Mouse (Mus musculus): ENCODE data around the gene Dgke. TPM values are rescaled to one million over a fixed set of nuclear protein-coding genes. Genes with fewer than 3 reads are reported as not detected.

The Dgke gene
- polyA plus RNA-seq, 1 experiment from 2014 or later: 0.69 TPM

DNA sequence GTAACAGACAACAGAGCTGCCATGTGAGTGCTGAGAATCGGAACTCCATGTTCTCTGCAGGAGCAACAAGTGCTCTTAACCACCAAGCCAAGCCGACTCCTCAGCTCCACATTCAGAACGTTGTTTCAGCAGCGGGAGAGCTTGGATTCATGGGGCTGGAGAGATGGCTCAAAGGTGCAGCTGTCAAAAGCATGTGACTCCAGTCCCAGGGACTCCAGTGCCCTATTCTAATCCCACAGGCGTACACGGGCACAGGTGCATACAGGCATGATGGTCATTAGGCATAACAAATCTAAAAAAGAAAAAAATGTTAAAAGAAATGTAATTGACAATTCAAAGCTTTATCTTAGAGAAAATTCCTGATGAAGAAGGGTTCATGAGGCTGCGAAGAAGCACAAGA is 73.5 kb downstream of the Dgke start:
- no peak overlapping the region for H3K4me2 ChIP-seq
- H3K36me3 ChIP-seq: peaks cover 8% of the 10 kb centered on the region; the same call in 1 of the 2 replicates
- WGBS (ENCODE audit: insufficient replicate concordance): 49% methylated on average over 7 of the region's 7 CpGs
- DNase-seq: no peak
- H3K27me3 ChIP-seq: no peaks in the 10 kb centered on the region
- ATAC-seq (ENCODE audit: low read depth): no peak
- H3K4me1 ChIP-seq (replicated peaks): peaks cover 31% of the 10 kb centered on the region
- no peak overlapping the region for H3K4me3 ChIP-seq (replicated peaks)
- H3K9me3 ChIP-seq (replicated peaks): no peaks in the 10 kb centered on the region
- H3K27ac ChIP-seq: no peak overlapping the region
- no peak overlapping the region for H3K9ac ChIP-seq

DNA sequence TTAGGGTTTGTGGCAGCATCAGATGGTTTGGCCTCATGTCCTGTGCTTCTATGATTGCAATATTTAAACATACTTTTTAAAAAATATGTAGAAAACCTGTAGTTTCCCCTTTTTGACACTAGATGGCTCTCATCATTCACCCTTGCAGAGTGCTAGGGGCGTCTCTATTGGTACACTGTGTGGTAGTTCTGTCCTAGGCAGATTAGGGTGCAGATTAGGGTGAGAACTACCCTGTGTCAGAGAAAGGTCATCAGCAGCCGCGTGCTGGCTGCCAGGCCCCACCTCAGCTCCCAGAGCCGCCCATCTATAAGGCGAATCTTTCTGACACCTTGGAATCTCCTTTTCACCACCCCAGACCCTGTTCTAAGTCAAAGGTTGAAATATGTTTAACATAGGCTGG is 77.1 kb downstream of the Dgke start:
- no peak overlapping the region for H3K9ac ChIP-seq
- WGBS (ENCODE audit: insufficient replicate concordance): 29% methylated on average over 5 of the region's 5 CpGs

DNA sequence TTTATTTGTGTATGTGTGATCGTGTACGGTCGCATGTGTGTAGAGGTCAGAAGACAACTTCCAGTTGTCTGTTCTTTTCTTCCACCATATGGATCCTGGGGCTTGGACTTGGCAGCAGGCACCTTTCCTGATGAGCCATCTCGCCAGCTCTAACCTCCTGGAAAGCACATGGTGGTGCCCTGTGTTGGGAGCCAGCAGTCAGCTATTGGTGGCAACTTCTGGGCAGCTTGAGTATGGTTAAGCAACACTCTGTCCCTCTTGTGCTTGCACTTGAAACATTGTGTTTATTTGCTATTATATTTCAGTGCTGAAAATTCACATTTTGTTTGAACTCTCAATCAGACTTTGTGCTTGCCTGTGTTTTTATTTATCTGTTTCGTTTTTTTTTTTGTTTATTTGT is 77.7 kb downstream of the Dgke start:
- DNase-seq (no peak), ATAC-seq (ENCODE audit: low read depth) (no peak)
- peaks cover 27% of the 10 kb centered on the region for H3K36me3 ChIP-seq
- no peak overlapping the region for H3K4me2 ChIP-seq
- no peaks in the 10 kb centered on the region for H3K9me3 ChIP-seq (replicated peaks)
- H3K4me1 ChIP-seq (replicated peaks): peaks cover 6% of the 10 kb centered on the region; the same call in 1 of the 2 replicates
- no peak overlapping the region for H3K9ac ChIP-seq
- no peaks in the 10 kb centered on the region for H3K27me3 ChIP-seq
- no peak overlapping the region for H3K4me3 ChIP-seq (replicated peaks)
- no peak overlapping the region for H3K27ac ChIP-seq
- WGBS (ENCODE audit: insufficient replicate concordance): 66% methylated on average over 5 of the region's 5 CpGs

More for the DNA sequence above, 77.1 kb downstream of the Dgke start:
- Histone ChIP-seq H3K27ac (no peak overlapping the region; the same call in 1 of the 2 replicates), H3K4me3 (replicated peaks) (no peak overlapping the region), H3K4me1 (replicated peaks) (peaks cover 10% of the 10 kb centered on the region; the same call in 1 of the 2 replicates), H3K4me2 (no peak overlapping the region), H3K36me3 (peaks cover 22% of the 10 kb centered on the region), H3K9me3 (replicated peaks) (no peaks in the 10 kb centered on the region), H3K27me3 (no peaks in the 10 kb centered on the region)
- DNase-seq (peak; percentile 35), ATAC-seq (ENCODE audit: low read depth) (peak; percentile 89)

DNA sequence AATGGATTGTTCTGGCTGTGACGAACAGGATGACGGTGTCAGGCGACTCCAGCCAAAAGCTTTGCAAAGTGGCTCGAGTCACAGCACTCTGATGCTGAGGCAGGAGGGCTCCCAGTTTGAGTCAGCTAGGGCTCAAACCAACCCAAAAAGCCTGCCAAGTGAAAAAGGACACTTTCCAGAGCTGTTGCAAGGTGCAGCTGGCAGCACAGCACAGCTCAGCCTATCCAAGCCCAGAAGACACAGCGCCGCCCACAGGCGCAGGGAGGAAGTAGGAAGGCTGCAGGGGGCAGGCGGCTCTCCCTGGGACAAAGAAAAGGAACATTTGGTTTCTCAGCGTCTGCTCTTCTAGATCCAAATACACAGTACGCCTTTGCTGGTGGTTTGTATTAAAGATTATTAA is 80.0 kb downstream of the Dgke start:
- no peak overlapping the region for H3K9ac ChIP-seq
- H3K9me3 ChIP-seq (replicated peaks): no peaks in the 10 kb centered on the region
- H3K4me1 ChIP-seq (replicated peaks): peaks cover 13% of the 10 kb centered on the region
- DNase-seq (no peak), ATAC-seq (ENCODE audit: low read depth) (no peak)
- H3K27me3 ChIP-seq: no peaks in the 10 kb centered on the region
- peaks cover 40% of the 10 kb centered on the region for H3K36me3 ChIP-seq
- no peak overlapping the region for H3K27ac ChIP-seq
- WGBS (ENCODE audit: insufficient replicate concordance): 81% methylated on average over 10 of the region's 10 CpGs
- no peak overlapping the region for H3K4me2 ChIP-seq
- H3K4me3 ChIP-seq (replicated peaks): no peak overlapping the region

Other genes with a start within 250 kb of the Dgke start
- gene Akap1, start 202.3 kb downstream of the Dgke start, polyA plus RNA-seq (2015; fragmentation: Nextera tagmentation; extraction: Ambion mirVana): 9.2 and 11.4 TPM in 2 replicates
- gene Scpep1, start 111.4 kb downstream of the Dgke start, polyA plus RNA-seq (2015; fragmentation: Nextera tagmentation; extraction: Ambion mirVana): 40.4 and 47.1 TPM in 2 replicates
- gene Elobl, start 99.9 kb downstream of the Dgke start, polyA plus RNA-seq (2015; fragmentation: Nextera tagmentation; extraction: Ambion mirVana): not detected in 2 replicates
- 5.6 and 7.1 TPM in 2 replicates for gene Coil, start 96.6 kb downstream of the Dgke start, polyA plus RNA-seq (2015; fragmentation: Nextera tagmentation; extraction: Ambion mirVana)
- gene Trim25, start 67.5 kb downstream of the Dgke start, polyA plus RNA-seq (2015; fragmentation: Nextera tagmentation; extraction: Ambion mirVana): 18.0 and 20.6 TPM in 2 replicates
- not detected in 2 replicates for gene Gm525, start 7.0 kb upstream of the Dgke start, polyA plus RNA-seq (2015; fragmentation: Nextera tagmentation; extraction: Ambion mirVana)
- not detected in 2 replicates for gene Nog, start 235.5 kb upstream of the Dgke start, polyA plus RNA-seq (2015; fragmentation: Nextera tagmentation; extraction: Ambion mirVana)

Data from liver, embryonic 13.5 days (tissue).